Mouse (Mus musculus) stomach, postnatal 0 days (tissue): ENCODE measurements around the gene 2210016L21Rik. TPM values are rescaled to one million over a fixed set of nuclear protein-coding genes. Genes with fewer than 3 reads are reported as not detected.

Experiments
- ATAC-seq: fragments of 200-750 bp; cut with Nextera tagmentation; 2 replicates; pipeline ENCODE4 v1.8.0; 2017; ENCODE audit not compliant: low FRiP score, low TSS enrichment
- DNase-seq: peaks from one replicate; pipeline ENCODE4 v3.0.0-alpha.2; 2016; ENCODE audit warnings: low spot score
- H3K27ac ChIP-seq: fragments of 300-500 bp; sonication (generic); replicated peaks from 2 replicates; pipeline ENCODE4 v1.5.1; 2014; ENCODE audit warnings: mild to moderate bottlenecking, control low read depth
- H3K27me3 ChIP-seq: fragments of 300-500 bp; sonication (generic); 2 replicates; pipeline ENCODE4 v1.6.1; 2014; ENCODE audit warnings: low read length; ENCODE audit not compliant: control insufficient read depth, insufficient read depth
- H3K36me3 ChIP-seq: fragments of 300-500 bp; sonication (generic); 2 replicates; pipeline ENCODE4 v1.6.1; 2014; ENCODE audit warnings: low read length, mixed read lengths; ENCODE audit not compliant: control insufficient read depth, insufficient read depth
- H3K4me1 ChIP-seq: fragments of 300-500 bp; sonication (generic); replicated peaks from 2 replicates; pipeline ENCODE4 v1.6.1; 2014; ENCODE audit warnings: antibody characterized with exemption; ENCODE audit not compliant: control insufficient read depth, insufficient read depth
- H3K4me2 ChIP-seq: fragments of 300-500 bp; sonication (generic); replicated peaks from 2 replicates; pipeline ENCODE4 v1.6.1; 2014; ENCODE audit warnings: low read depth, mild to moderate bottlenecking, control low read depth, moderate library complexity
- H3K4me3 ChIP-seq: fragments of 300-500 bp; sonication (generic); 2 replicates; pipeline ENCODE4 v1.5.1; 2014; ENCODE audit warnings: low read depth, low read length, control low read depth
- H3K9ac ChIP-seq: fragments of 300-500 bp; sonication (generic); 2 replicates; pipeline ENCODE4 v1.6.1; 2014; ENCODE audit warnings: mild to moderate bottlenecking, low read length, control low read depth, mixed read lengths
- H3K9me3 ChIP-seq: fragments of 300-500 bp; sonication (generic); 2 replicates; pipeline ENCODE4 v1.6.1; 2016; ENCODE audit warnings: low read length; ENCODE audit not compliant: control insufficient read depth
- CTCF ChIP-seq: IDR thresholded peaks from 2 replicates; pipeline ENCODE4 v1.5.1; 2016; ENCODE audit warnings: antibody characterized with exemption, low read depth, mild to moderate bottlenecking, moderate library complexity
- EP300 ChIP-seq: optimal IDR thresholded peaks from 2 replicates; pipeline ENCODE3; 2016; ENCODE audit warnings: antibody characterized with exemption
- WGBS: fragments of 180-500 bp; shearing (Covaris S2); extraction: QIAGEN DNeasy Blood & Tissue Kit; methylation state at CpG from one replicate; pipeline ENCODE4 v1.1.7; 2014; 5-methylcytosine and 5-hydroxymethylcytosine counted together
- polyA plus RNA-seq: library from polyadenylated mRNA; unstranded; fragments of >200 nt; fragmentation: Nextera tagmentation; extraction: Ambion mirVana; gene quantifications from 2 replicates; pipeline ENCODE4 v1.2.1, GENCODE M21; 2015

2210016L21Rik gene
- polyA plus RNA-seq, 1 experiment from 2014 or later: 49.8 TPM

DNA sequence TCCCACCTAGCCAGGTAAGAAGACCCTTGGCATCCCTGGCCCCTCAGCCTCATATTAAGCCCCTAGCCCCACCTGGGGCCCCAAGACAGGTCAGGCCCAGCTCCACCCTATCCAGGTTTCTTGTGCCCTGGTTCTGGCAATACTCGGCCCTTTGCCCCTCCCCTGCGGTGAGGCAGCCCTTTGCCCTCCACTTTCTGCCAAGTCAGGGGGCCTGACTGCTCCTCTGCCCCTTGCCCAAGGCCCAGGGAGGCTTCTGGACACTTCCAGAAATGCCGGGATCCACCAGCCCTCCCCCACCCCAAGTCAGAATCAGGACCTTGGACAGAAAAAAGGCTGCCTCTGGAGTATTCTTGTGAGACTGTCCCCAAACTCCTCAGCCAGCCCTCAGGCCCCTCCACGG is 27.1 kb downstream of the 2210016L21Rik start:
- ATAC-seq (no peak), DNase-seq (peak; percentile 71)
- peak overlapping the region; percentile 29 for H3K4me3 ChIP-seq
- no peaks in the 10 kb centered on the region; the same call in 1 of the 2 replicates for H3K4me1 ChIP-seq
- H3K9ac ChIP-seq: peak overlapping the region; percentile 65
- no peak for TF ChIP-seq CTCF
- no peak for TF ChIP-seq EP300
- 14% methylated on average over 4 of the region's 4 CpGs for WGBS
- peak overlapping the region; percentile 49 for H3K4me2 ChIP-seq
- H3K27ac ChIP-seq: peak overlapping the region; percentile 89
- no peaks in the 10 kb centered on the region for H3K27me3 ChIP-seq
- no peaks in the 10 kb centered on the region for H3K9me3 ChIP-seq
- no peaks in the 10 kb centered on the region for H3K36me3 ChIP-seq

DNA sequence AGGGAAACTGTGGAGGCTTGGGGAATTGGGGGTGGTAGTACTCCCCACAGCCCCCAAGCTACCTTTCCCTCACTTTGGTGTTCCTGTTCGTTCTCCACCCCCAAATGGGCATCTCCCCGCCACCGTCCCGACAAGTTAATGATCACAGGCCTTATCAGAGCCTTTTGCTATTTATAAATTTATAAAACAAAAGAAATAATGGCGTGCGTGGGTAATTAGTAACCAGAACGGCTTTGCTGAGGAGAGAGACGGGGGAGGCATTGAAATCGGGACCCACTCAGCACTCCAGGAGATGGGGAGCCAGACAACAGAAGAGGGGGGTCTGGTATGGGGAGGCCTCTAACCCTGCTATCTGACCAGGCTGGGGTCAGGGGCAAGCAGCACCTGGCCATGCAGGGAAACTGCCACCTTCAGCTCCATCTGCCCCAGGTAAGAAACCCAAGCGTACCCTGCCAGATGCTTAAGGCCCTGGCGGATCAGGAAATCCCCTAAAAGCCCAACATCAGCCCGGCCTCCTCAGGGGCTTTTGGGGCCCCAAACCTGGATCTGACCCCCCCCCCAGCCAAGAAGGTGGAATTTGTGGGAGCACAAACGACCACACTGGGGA is 27.8 kb downstream of the 2210016L21Rik start:
- TF ChIP-seq CTCF (no peak), EP300 (no peak)
- no peaks in the 10 kb centered on the region; the same call in 1 of the 2 replicates for H3K4me1 ChIP-seq
- DNase-seq (no peak), ATAC-seq (no peak)
- peak overlapping the region; percentile 29 for H3K4me3 ChIP-seq
- 49% methylated on average over 13 of the region's 13 CpGs for WGBS
- peak overlapping the region; percentile 49 for H3K4me2 ChIP-seq
- H3K9me3 ChIP-seq: no peaks in the 10 kb centered on the region
- peak overlapping the region; percentile 89 for H3K27ac ChIP-seq
- H3K36me3 ChIP-seq: no peaks in the 10 kb centered on the region
- H3K27me3 ChIP-seq: no peaks in the 10 kb centered on the region
- H3K9ac ChIP-seq: peak overlapping the region; percentile 65

DNA sequence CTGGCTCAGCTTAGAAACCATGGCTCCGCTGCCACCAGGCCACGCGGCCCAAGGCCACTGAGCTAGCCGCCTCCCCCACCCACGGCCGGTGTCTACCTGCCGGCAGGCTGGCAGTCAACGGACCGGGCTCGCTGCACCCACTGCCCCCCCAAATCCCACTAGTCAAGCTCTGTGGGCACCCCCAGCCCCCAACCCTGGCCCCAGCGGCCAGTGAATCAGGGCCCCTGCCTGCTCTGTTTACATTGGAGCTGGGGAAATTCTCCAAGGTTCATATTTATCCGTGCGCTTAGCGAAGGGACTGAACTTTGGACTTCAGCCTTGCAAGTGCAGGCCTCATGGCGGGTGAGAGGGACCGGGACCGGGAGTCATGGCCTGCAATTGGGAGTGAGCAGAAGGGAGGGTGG is 28.9 kb downstream of the 2210016L21Rik start, which contains the start of gene Hnf1a:
Gene Hnf1a, minus strand, starts transcription at position 271 of the 404 bp plus-strand sequence.
- no peaks in the 10 kb centered on the region for H3K4me1 ChIP-seq
- no peaks in the 10 kb centered on the region for H3K36me3 ChIP-seq
- peak within 1 kb of the TSS; percentile 45 for H3K4me2 ChIP-seq
- DNase-seq (peak; percentile 84), ATAC-seq (peak; percentile 80)
- no peaks in the 10 kb centered on the region for H3K9me3 ChIP-seq
- H3K9ac ChIP-seq: peak within 1 kb of the TSS; percentile 65
- peak within 1 kb of the TSS; percentile 29 for H3K4me3 ChIP-seq
- TF ChIP-seq CTCF (no peak), EP300 (no peak)
- H3K27me3 ChIP-seq: no peaks in the 10 kb centered on the region
- WGBS: 50% methylated on average over 17 of the region's 17 CpGs
- peak within 1 kb of the TSS; percentile 89 for H3K27ac ChIP-seq

DNA sequence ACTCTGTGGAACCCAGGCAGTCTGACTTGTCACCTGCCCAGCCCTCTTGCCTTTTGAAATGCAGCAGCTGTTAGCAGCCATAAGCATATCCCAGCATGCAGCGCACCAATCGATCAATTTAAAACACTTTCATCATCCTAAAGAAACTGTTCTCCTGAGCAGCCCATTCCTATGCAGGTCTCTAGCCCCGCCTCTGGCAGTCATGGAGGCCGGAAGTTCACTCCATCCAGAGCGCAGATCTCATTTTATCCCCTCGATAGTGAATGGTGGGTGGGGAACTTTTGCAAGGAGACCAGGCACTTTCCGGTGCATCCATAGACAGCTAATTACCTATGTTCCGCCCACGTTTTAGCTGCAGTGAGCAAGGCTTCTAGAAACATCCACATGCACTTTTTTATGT is 30.2 kb downstream of the 2210016L21Rik start:
- Histone ChIP-seq H3K9ac (no peak overlapping the region), H3K36me3 (no peaks in the 10 kb centered on the region), H3K4me2 (peak overlapping the region; percentile 45), H3K27me3 (no peaks in the 10 kb centered on the region), H3K9me3 (no peaks in the 10 kb centered on the region), H3K27ac (no peak overlapping the region), H3K4me3 (no peak overlapping the region), H3K4me1 (no peaks in the 10 kb centered on the region)
- no peak for TF ChIP-seq EP300
- 71% methylated on average over 9 of the region's 9 CpGs for WGBS
- ATAC-seq (no peak), DNase-seq (no peak)

DNA sequence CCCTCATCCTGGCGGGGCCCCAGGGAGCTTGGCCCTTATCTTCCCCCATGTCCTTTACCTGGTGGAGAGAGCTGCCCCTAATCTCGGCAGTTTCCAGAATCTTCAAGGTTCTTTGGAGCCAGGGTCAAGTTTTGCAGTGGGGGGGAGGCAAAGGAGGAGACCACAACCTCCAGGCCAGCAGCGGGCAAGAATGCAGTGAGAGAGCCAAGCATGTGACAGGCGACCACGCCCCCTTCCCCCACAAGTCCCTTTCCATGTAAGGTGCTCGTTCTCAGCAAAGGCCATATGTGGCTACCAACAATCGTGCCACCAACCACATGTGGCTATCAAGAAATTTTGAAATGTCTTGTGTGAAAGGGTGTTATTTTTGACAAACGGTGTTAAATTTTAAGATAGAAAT is 31.2 kb downstream of the 2210016L21Rik start:
- H3K9ac ChIP-seq: no peak overlapping the region
- no peak for TF ChIP-seq EP300
- ATAC-seq: no peak
- H3K9me3 ChIP-seq: no peaks in the 10 kb centered on the region
- no peaks in the 10 kb centered on the region for H3K4me1 ChIP-seq
- 66% methylated on average over 8 of the region's 8 CpGs for WGBS
- H3K27me3 ChIP-seq: no peaks in the 10 kb centered on the region
- H3K27ac ChIP-seq: no peak overlapping the region
- no peak overlapping the region for H3K4me3 ChIP-seq
- DNase-seq: peak; percentile 37
- H3K4me2 ChIP-seq: no peak overlapping the region
- no peaks in the 10 kb centered on the region for H3K36me3 ChIP-seq

DNA sequence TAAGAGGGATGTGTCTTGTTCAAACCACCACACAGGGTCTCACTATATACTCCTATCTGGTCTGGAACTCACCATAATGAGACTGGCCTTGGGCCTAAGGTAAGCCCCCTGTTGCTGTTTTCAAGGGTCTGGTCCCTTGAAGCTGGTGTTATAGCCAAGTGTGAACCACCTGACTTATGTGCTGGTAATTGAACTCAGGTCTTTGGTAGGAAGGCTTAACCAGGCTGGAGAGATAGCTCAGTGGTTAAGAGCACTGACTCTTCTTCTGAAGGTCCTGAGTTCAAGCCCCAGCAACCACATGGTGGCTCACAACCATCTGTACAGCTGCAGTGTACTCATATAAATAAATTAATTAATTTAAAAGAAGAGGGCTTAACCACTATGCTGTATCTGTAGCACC is 35.0 kb downstream of the 2210016L21Rik start:
- Histone ChIP-seq H3K36me3 (no peaks in the 10 kb centered on the region), H3K9ac (no peak overlapping the region)
- DNase-seq: no peak

More for the DNA sequence above, 35.0 kb downstream of the 2210016L21Rik start:
- Histone ChIP-seq H3K27ac (no peak overlapping the region), H3K4me2 (no peak overlapping the region), H3K9me3 (no peaks in the 10 kb centered on the region), H3K4me3 (no peak overlapping the region), H3K27me3 (no peaks in the 10 kb centered on the region), H3K4me1 (no peaks in the 10 kb centered on the region)
- ATAC-seq: no peak
- TF ChIP-seq EP300 (no peak), CTCF (no peak)
